Comparison of ENCODE assay signal across 10 mouse cellular contexts in genomic region chr1:72414561-72415253, GRCm38 (mm10).
DNase-seq lines count a peak whose midpoint lies in the region; ATAC-seq lines count a peak whose summit lies in the region.
"Had no signal": no experiment of that assay in that cellular context is flagged by ENCODE, and none has a peak within 500 bp of the region (broad histone marks: within the 10 kb centered on the region; RNA-seq: fewer than 3 reads in every experiment).

No protein-coding gene starts in this region.

- no peaks in the 10 kb centered on the region for H3K36me3 ChIP-seq in hindbrain, embryonic 12.5 days
- H3K36me3 ChIP-seq: lung, embryonic 15.5 days had no signal

- intact Hi-C loops in heart, postnatal 14 days (cut with DNase I), result no loop called here

- ATAC-seq in hindbrain, embryonic 12.5 days (ENCODE audit: low FRiP score), result no peak
- ATAC-seq: Patski had no signal

- 32% methylated on average over 8 of the region's 8 CpGs for WGBS in hindbrain, embryonic 12.5 days

- 0 out of 2 replicates have a peak overlapping the region, but pooled peaks have one; percentile 1 for H3K4me2 ChIP-seq in hindbrain, embryonic 12.5 days (replicated peaks)
- H3K4me2 ChIP-seq: lung, embryonic 15.5 days had no signal

- H3K9ac ChIP-seq in hindbrain, embryonic 12.5 days, result no peak overlapping the region
- H3K9ac ChIP-seq: lung, embryonic 15.5 days had no signal

- no peaks in the 10 kb centered on the region for H3K27me3 ChIP-seq in hindbrain, embryonic 12.5 days
- H3K27me3 ChIP-seq: lung, embryonic 15.5 days; Patski had no signal

- peak overlapping the region; percentile 58 for H3K27ac ChIP-seq in hindbrain, embryonic 12.5 days
- H3K27ac ChIP-seq: lung, embryonic 15.5 days had no signal

- H3K4me3 ChIP-seq in hindbrain, embryonic 12.5 days, result no peak overlapping the region
- H3K4me3 ChIP-seq: lung, embryonic 15.5 days had no signal

- peaks cover 20% of the 10 kb centered on the region for H3K4me1 ChIP-seq in hindbrain, embryonic 12.5 days
- H3K4me1 ChIP-seq: lung, embryonic 15.5 days had no signal

- DNase-seq in Muller cell, postnatal 12 days (ENCODE audit: inconsistent ontology term), result peak; percentile 31
- DNase-seq in embryo, embryonic 10 days (ENCODE audit: low spot score), result peak; percentile 62
- DNase-seq in neural tube, embryonic 10.5 days (ENCODE audit: extremely low spot score, low spot score), result peak; percentile 53
- DNase-seq in thymus, postnatal 0 days (ENCODE audit: low spot score), result no peak
- no peak for DNase-seq in lung, postnatal 10 days
- DNase-seq in heart, postnatal 14 days, result no peak
- DNase-seq in heart, adult 9 months (ENCODE audit: low spot score in 2 of 2), result no peak

- H3K9me3 ChIP-seq in hindbrain, embryonic 12.5 days (replicated peaks), result no peaks in the 10 kb centered on the region
- H3K9me3 ChIP-seq: lung, embryonic 15.5 days had no signal

Comparison
In these comparisons a context has a peak if more than half of its experiments do, and no peak if none do; other contexts are left out.
1. DNase-seq: peak in Muller cell, postnatal 12 days (single experiment), embryo, embryonic 10 days (single experiment) and neural tube, embryonic 10.5 days (single experiment); none in thymus, postnatal 0 days (single experiment), lung, postnatal 10 days (single experiment), heart, postnatal 14 days (0 of 2) and heart, adult 9 months (0 of 2).